Mouse (Mus musculus) liver (tissue): ENCODE measurements around the gene Smyd3.
"Not testable (repeated sequence)": the region's sequence is repeated elsewhere in the genome, so short reads cannot be mapped to it uniquely, and the experiment has no call there.

Source experiments
- DNase-seq: peaks from one replicate; pipeline ENCODE4 v3.0.0-alpha.2; 2020; ENCODE audit warnings: mixed read lengths

The Smyd3 gene

DNA sequence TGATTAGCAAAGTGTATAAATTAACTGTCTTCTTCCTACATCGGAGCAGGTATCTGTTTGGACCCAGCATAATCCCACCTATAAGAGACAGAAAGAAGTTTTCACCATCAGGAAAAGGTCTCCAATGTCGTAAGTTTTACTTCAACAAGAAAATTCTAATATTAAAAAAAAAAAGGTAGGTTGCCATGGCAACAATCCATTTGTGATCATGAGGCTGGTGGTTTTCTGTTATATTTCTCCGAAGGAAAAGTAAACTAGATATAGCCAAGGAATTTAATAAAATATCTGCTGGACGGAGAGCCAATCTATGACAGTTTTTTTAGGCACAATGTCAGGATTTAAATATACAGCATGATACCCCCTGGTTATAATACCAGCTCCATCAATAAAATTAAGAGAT lies 142.9 kb downstream of the Smyd3 start:
- no peak for DNase-seq

DNA sequence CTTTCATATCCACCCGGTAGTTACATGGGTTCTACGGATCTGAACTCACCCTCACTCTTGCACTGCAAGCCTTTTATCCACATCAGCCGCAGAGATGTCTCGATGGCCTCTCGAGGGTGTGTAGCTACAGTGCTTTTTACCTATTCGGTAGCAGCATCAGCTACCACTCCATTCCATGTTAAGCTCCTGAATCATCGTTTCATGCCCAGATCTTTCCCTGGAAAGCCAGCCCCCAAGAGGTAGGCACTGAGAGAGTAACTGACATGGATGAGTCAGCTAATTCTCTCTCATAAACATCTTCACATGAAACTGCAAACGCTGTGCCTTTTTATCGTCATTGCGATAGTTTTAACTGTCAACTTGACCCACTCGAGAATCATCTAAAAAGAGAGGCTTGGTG lies 143.9 kb downstream of the Smyd3 start:
- DNase-seq, result no peak

DNA sequence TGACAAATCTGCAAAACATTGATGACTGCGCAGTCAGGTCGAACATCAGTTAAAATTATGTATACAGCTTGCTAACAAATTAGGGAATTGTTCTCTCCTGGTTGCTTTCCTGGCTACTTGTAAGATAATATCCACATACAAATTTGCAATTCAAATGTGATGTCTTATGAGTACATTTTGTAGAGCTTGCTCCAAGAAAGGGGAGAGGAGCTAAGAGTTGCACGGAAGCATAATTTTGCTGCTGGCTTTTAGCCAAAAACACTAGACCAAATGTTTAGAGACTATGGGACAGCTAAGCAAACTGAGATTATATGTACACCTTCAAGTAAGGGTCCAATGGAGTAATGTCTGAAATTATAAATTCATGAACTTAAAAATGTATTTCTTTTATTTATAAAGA lies 146.7 kb downstream of the Smyd3 start:
- DNase-seq, result no peak

DNA sequence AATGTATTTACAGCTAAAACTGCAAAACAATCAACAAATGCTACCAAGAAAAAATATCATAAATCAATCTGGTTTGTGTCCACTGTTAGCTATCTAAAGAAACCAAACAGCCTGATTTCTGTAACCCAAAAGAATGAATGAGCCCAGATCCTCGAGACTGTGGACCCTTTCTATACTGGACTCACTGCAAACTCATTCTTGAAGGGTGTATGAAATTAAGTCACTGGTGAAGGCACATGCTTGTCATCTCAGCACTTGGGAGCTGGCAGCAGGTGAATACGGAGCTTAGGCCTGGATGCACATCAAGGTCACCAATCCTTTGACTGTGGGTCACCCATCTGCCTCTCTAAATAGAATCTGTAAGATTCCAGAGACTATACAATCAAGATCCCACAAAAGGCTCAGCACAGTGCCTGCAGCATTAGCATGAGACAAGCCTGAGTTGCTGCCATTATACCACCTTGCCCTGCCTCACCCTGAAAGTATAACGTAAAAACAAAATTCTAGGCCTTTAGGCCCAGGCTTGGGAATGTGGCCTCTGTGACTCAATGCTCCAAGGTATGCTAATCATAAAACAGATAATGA lies 149.3 kb downstream of the Smyd3 start:
- no peak for DNase-seq

DNA sequence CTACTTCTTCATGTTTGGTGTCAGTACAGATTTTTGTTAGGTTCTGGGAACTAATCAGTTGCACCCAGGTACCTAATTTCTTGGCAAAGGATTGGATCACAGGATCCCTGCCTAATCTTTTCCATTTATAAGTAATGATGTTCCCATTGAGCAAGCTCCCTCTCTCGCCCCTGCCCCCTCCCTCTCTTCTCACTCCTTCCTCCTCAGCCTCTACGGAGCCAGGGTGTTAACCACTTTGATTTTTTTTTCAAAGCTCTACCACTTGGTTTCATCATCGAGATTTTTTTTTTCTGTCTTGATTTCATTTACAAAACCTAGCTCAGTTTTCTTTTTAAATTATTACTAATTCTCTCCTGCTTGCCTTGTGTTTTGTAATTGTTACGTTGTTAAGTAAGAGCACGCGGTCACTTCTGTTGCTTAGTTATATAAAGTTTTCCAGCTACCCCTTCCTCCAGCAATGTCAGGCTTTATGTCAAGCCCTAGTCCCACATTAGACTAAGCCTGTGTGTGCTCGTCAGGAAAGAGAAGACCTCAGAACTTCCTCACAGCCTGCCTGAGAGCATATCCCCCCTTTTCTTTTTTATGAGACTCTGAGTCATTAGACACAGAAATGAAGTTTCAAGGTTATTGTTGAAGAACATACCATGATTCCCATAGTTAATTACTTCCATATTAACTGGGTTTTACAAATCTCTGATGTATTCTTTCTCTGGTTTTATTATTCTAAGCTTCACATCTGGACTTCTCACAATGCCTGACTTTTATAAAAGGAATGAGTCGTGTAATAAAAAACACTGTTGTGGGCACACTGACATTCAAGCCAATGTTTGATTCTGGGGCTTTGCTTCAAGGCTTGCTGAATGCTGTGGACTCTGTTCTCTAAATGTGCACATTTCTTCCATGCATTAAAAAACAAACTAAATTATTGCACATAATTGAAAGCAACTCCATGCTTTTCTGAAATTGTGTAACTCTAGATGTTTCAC lies 156.1 kb downstream of the Smyd3 start:
- DNase-seq, result no peak

DNA sequence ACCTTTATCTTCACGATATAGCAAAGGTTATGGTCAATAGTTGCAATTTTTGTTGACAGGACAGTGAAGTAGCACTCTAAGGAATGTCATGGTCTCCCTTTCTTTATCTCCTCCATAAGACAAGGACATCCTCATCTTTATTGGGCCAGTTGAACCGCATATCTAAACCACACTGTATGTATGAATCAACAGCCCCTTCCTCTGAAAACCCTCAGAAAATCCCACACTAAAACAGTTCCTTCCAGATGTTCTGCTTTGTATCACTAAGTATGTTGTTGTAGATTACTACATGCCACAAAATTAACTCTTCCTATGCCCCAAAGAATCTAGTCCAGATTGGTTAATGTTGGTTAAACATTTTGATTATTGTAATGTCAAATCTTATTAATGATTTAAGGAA lies 160.7 kb downstream of the Smyd3 start:
- no peak for DNase-seq

DNA sequence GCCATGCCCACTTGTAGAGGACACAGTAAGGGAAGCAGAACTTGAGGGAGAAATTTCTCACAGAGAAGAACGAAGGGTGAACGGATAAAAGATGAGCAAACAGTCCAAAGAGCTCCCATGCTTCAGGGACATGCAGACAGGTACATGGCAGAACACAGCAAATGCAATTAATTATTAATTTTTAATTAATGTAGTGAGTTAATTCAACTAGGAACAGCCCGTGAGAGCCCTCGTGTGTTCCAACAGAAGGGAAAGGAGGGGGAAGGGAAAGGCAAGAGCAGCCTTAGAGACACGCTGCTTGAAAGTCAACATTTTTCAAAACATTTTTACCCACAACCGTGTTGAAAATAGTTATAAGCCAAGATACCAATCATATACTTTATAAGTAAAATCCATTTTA lies 163.6 kb downstream of the Smyd3 start:
- DNase-seq, result no peak

DNA sequence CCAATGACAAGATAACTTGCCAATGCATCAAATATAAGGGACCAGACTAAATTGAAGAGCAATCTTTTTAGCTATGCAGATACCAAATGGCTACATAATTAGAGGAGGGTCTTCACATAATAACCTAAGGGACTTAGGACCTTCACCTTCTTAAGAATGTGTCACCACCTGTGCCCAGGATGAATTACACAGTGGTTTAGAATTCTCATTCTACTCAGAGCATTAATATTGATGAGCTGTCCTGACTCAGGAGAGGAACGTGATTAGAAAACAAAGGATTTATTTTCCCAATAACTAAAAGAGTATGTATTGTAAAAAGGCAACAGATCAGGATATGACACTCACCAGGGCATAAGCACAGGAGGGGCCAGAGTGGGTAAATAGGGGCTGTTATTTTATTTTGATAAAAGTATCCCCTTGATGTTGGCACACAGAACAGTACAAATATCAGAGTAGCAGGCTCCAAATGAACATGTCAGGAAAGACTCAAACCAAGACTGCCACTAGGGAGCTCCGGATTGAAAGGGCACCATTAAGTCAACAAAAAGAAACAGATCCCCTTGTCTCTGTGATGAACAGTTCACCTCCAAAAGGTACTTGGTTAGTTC lies 172.4 kb downstream of the Smyd3 start:
- no peak for DNase-seq

DNA sequence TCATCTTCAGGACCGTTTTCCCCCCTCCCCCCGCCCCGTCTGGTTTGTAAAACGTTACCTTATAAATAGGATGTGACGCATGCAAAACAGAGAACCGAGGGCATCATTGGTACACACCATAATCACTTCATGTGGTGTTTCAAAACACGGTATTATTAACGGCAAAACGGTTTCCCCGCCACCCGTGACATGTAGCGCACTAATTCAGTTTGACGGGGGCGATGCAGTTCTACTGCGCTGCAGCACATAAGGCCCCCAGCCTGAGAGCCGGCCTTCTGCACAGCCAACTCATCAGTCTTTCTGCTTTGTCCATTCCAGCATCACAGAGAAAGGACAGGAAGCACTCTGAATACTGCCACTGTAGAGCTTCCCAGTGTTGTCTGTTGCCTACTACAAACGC lies 174.4 kb downstream of the Smyd3 start:
- no peak for DNase-seq

DNA sequence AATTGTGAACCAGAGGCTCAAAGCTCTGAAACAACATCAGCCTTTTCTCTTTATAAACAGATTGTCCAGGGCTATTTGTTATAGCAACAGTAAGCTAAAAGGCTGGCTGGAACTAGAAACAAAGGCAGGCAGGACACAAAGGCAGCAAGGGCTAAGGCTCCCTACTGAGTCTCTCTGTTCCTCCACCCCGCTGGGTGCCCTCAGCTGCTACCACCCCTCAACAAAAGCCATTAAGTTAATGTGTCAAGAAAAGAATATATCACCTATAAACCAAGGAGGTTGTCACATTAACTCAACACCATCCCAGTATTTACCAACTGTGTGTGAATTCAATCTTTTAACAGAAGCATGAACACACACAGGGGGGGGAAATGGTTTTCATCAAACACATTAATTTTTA lies 176.3 kb downstream of the Smyd3 start:
- DNase-seq, result no peak

DNA sequence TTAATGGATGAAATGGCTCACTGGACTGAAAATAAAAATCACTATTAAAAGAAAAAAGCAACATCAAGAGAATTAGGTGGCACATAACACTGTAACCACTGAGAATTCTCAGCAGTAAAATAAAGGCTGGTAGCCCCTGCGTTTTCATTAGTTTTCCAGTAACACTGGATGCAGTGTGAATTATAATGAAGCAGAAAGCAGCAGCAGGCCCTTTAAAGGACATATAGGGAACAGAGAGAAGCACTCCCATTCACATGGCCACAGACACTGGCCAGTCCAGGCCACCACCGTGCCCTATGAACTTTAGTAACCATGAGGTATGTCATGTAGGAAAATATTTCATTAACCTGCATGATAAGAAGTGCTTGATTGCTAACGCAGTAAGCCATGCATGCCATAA lies 178.8 kb downstream of the Smyd3 start:
- DNase-seq, result no peak

DNA sequence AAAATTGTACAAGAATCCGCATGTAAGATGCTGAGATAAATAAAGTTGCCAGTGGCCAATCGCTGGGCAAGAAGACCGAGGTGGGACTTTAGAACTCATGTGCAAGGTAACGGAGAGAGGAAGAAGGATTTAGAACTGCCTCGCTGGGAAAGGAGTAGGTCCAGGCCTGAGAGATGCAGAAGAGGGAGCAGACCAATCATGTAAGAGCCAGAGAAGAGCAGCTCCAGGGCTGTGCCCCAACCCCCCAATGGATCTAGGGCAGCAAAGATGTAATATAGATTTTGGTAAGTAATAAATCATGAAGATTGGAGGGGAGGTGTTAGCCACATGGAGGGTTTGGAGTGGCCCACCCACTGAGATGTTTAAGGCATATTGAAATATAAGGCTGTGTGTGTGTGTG lies 180.3 kb downstream of the Smyd3 start:
- DNase-seq, result no peak

DNA sequence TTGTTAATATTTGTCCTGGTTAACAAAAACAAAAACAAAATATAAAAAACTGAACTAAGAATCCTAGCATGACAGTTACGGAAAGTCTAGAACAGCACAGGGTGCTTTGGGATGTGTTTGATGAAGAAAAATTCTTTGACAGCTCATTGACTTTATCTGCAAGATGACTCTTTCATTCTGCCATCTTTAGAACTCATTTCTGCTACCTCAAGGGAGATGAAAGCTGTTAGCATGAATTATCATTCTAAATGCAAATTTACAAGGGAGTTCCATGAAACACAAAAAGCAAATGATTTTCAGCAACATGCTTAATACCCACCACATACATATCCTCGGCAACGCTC lies 190.9 kb downstream of the Smyd3 start:
- no peak for DNase-seq

DNA sequence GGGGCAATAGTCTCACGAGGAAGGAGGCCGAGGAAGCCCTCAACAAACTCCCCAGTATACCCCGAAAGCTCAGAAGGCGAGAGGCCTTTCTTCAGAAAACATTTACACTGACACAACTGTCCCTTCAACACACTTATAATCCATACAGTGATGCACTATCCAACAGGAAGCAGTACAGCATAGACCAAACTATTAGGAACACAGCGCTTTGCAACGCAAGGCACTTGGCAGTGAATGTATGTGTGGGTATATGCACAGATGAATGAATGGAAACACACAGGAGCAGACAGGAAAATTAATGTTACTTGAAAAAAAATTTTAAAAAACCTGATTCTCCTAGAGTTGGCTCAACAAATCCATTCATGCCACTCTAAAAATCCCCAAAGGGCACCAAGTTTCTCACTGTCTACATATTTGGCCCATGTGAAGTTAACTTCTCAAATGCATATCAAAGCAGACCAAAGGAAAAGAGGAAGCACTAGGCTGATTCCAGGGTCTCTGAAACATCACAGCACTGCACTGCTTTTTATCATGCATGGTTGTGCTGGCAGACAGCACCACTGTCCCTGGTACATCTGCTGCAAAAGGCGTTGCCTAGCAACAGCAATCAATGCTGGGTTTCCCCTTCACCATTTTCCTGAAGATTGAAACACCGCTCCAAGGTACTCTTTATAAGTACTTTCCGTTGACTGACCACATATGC lies 191.4 kb downstream of the Smyd3 start:
- DNase-seq, result no peak

DNA sequence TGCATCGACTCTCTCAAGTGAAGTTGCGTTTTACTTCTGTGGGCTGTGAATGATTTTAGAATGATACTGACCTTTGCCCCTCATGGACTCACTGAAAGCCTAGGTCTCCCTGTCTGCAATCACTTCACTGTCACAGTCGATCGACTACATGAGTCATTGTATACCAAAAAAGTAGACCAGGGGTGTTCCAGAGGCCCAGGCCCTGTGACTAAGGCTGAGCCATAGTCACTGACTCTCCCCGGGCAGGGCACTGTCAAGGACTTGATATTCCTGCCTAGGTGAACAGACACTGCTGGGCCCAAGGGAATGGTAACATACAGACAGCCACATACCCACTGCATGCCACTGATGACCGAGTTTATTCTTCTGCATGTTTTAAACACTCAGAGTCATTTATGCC lies 193.6 kb downstream of the Smyd3 start:
- no peak for DNase-seq

DNA sequence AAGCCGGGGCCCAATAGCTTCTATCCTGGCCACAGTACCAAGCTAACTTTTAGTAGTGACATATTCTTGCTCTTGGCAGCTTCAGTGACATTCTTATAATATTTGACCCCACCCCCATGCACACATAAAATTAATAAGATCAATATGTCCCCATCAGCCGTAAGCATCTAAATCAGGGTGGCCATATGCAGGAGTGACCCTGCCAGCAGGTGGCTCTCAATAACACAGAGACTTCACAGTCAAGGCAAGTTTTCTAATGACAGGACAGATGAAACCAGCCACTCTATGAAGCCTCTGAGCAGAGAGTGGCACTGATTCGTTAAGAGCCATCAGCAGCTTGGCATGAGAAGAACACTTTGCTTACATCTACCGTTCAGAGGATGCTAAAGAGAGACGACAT lies 204.2 kb downstream of the Smyd3 start:
- no peak for DNase-seq

DNA sequence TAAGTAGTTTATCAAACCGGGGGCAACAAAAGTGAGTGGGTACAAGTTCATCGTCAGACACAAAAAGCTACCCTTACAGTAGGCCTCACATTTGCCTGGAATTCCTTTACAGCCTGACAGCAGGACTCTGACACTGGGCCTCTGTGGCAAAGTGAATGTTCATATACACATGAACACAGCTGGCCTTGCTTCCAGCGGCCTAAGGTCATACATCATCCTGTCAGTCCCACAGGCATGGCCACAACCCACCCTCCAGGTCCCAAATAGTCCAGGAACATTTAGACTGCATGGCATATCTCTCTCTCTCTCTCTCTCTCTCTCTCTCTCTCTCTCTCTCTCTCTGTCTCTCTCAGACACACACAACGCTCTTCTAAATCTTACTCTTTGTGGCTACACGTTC lies 208.4 kb downstream of the Smyd3 start:
- DNase-seq, result no peak

DNA sequence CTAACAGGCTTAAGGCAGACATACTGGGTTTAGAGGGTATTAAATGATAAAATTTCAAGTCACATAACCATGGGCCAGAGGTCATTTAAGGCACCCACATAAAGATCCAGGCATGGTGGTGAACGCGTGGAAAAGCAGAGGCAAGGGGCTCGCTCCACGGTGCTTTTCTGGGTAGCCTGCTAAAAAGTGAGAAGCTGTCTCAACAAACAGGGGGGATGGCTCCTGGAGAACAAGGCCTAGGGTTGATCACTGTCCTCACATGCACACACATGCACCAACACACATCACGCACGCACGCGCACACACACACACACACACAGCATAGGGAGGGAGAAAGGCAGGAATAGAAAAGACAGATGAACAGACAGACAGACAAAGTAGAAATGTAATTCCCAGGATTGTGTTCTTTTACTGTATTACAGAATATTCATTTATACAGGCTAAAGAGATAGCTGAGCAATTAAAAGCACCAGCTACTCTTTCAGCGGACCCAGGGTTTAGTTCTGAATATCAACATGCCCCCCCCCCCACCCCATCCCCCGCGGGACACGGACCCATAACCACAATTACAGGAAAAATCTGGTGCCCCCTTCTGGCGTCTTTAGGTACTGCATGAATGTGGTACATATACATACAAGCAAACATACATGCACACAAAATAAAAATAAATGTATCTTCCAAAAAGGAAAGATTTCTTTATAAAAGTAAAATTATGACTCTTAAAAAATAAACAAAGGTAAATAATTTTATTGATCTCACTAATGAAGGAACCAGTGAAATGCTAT lies 215.2 kb downstream of the Smyd3 start:
- no peak for DNase-seq

DNA sequence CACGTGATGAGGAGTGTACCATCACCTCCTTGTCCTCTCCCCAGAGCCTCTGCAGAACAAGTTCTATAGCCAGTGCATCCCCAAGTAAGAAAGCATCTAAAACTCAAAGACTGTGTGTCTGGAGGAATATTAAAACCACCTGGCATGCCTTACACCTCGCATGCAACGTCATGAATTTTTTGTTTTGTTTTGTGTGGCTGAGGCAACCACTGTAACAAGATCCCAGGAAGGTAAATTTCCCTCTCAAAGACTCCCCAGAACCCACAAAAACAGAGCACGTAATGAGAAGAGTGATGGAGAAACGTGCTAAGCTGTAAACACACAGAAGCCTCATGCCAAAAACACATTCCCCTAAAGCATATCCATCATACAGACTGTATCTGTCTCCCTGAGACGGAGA lies 222.2 kb downstream of the Smyd3 start:
- no peak for DNase-seq

DNA sequence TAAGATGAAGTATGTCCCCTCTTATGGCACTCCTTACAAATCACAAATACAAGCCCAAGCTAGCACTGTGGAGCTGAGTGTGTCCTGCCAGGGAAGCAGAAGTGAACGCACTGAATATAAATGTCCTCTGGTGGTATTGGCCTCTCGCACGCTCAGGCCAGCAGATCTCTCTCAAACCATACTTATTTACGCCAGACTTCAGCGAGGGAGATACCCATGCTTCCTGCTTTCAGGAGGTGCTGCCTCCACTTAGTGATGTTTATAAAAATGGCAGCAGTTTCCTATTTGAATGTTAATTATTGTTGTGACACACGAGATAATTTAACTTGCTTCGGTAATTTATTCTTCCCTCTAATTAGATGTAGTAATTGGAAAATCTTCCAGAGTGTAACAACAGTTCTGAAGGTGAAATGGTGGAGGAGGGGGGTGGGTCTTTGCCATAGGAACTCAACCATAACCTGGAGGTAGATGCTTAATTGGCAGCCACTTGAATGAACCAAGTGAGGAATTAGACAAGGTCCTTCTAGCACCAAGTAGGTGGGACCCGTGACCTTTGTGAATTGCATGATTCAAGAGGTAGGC lies 224.0 kb downstream of the Smyd3 start:
- DNase-seq, result no peak

DNA sequence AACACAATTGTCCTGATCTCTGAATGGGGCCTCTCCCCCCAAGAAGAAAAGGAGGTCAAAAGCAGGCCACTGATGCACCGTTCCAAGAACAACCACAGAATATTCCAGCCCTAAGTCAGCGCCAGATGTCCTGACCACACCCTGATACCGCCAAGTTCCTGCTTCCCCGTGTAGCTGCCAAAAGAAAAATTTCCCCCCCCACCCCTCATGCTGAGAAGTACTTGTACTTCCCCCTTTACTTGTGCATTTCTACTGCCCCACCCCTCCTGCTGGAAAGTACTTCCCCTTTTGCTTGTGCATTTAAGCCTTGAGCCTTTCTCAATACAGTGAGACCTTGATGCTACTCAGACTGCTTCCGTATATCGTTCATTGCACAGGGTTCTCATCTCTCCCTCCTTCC lies 227.7 kb downstream of the Smyd3 start:
- DNase-seq, result not testable (repeated sequence)

DNA sequence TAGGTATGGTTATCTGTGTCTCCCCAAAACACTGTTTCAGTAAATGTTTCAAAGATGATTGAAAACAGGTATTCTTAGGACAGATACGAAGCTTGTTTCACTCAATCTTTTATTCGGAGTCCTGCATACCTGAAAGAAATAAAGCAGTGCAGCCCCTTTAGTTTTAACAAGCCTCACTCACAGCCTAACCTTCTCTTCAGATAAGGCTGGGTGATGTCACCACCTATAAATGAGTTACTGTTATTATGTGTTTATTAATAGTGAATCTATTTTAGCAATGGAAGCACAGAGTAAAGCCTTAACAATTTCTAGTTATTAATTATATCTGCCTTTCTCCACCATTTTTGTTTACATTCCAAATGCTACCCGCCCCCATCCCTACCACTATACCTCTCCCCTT lies 228.1 kb downstream of the Smyd3 start:
- no peak for DNase-seq
